ENCODE assay signal across 11 mouse cellular contexts in the genomic region with DNA sequence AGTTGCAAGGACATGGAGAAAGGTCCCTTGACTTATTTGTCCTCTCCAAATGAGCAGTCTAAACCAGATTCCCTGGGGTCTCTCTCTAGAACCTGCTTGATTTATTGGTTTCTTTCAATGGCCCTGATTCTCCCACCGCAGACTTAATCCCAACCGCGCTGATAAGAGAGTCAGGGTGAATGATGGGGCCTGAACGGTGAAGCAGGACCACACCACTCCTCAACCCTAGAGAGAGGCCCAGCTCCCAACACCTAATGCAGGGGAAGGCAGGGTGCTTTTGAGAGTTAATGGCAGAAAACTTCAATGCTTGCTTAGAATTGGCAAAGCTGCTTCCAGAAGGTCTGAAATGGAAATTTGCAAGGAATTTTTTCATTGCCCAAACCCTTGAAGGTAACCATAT. TPM values are rescaled to one million over a fixed set of nuclear protein-coding genes. Genes with fewer than 3 reads are reported as not detected.
DNase-seq lines count a peak whose midpoint lies in the region; ATAC-seq and TF ChIP-seq lines count a peak whose summit lies in the region.
"Had no signal": no experiment of that assay in that cellular context is flagged by ENCODE, and none has a peak within 500 bp of the region (broad histone marks: within the 10 kb centered on the region; RNA-seq: fewer than 3 reads in every experiment).

No protein-coding gene starts in this region.

- peaks cover 70% of the 10 kb centered on the region for H3K27me3 ChIP-seq in heart, embryonic 10.5 days (ENCODE audit: insufficient read depth, poor library complexity, severe bottlenecking)
- H3K27me3 ChIP-seq in thymus, adult 2 months (ENCODE audit: control insufficient read depth, insufficient read depth, low read length): no peaks in the 10 kb centered on the region
- peaks cover 57% of the 10 kb centered on the region for H3K27me3 ChIP-seq in liver, postnatal 0 days (ENCODE audit: insufficient read depth, low read length)

- TF ChIP-seq CTCF in thymus, adult 2 months (IDR thresholded peaks at IDR 0.05; ENCODE audit: borderline replicate concordance, control insufficient read depth, extremely low read depth, insufficient read depth, low read length, poor library complexity): no peak
- TF ChIP-seq CTCF in liver, postnatal 0 days (IDR thresholded peaks at IDR 0.05; ENCODE audit: low read depth): no peak

- WGBS in heart, embryonic 10.5 days: under 1% methylated on average over 4 of the region's 4 CpGs
- 80% methylated on average over 4 of the region's 4 CpGs for WGBS in thymus, adult 2 months
- 47% methylated on average over 4 of the region's 4 CpGs for WGBS in liver, postnatal 0 days (ENCODE audit: insufficient replicate concordance)

- no peak overlapping the region for H3K9ac ChIP-seq in liver, postnatal 0 days (replicated peaks)

- H3K4me3 ChIP-seq in heart, embryonic 10.5 days: peak overlapping the region; percentile 71; the same call in 1 of the 2 replicates
- 0 out of 2 replicates have a peak overlapping the region, but pooled peaks have one; percentile 14 for H3K4me3 ChIP-seq in thymus, adult 2 months (ENCODE audit: control insufficient read depth, insufficient read depth, low read length)
- H3K4me3 ChIP-seq in liver, postnatal 0 days (ENCODE audit: low read depth, low read length): no peak overlapping the region
- H3K4me3 ChIP-seq: layer of hippocampus, adult 2 months had no signal

- H3K27ac ChIP-seq in heart, embryonic 10.5 days: no peak overlapping the region
- 0 out of 2 replicates have a peak overlapping the region, but pooled peaks have one; percentile 31 for H3K27ac ChIP-seq in thymus, adult 2 months (ENCODE audit: control insufficient read depth, insufficient read depth, low read length)
- H3K27ac ChIP-seq in liver, postnatal 0 days (ENCODE audit: low read depth): no peak overlapping the region
- H3K27ac ChIP-seq: layer of hippocampus, adult 2 months had no signal

- no peak for TF ChIP-seq POLR2A in thymus, adult 2 months (IDR thresholded peaks at IDR 0.05; ENCODE audit: control insufficient read depth, extremely low read depth, insufficient read depth, low read length, poor library complexity)

- DNase-seq in heart, embryonic 10.5 days (ENCODE audit: low spot score): no peak
- no peak for DNase-seq in heart, adult 11 months
- no peak for DNase-seq in thymus, adult 2 months
- DNase-seq in thymus, postnatal 36 days: no peak
- DNase-seq in liver, postnatal 0 days: no peak
- no peak for DNase-seq in cerebellum, adult 8-10 months
- no peak for DNase-seq in cerebellum, postnatal 4 days (ENCODE audit: low spot score in 2 of 2)
- DNase-seq in urinary bladder, postnatal 36 days (ENCODE audit: low spot score in 2 of 2): no peak
- DNase-seq: gastrocnemius, postnatal 36 days had no signal

- H3K9me3 ChIP-seq in heart, embryonic 10.5 days: no peaks in the 10 kb centered on the region
- no peaks in the 10 kb centered on the region for H3K9me3 ChIP-seq in liver, postnatal 0 days (ENCODE audit: low read length)

- 0 out of 2 replicates have a peak, but pooled peaks cover 6% of the 10 kb centered on the region for H3K36me3 ChIP-seq in heart, embryonic 10.5 days
- peaks cover 16% of the 10 kb centered on the region for H3K36me3 ChIP-seq in thymus, adult 2 months (ENCODE audit: control insufficient read depth, insufficient read depth, low read length)
- H3K36me3 ChIP-seq in liver, postnatal 0 days (replicated peaks; ENCODE audit: insufficient read depth, low read length): no peaks in the 10 kb centered on the region

- no peak for TF ChIP-seq EP300 in liver, postnatal 0 days (IDR thresholded peaks at IDR 0.05; ENCODE audit: low read depth)

- H3K4me1 ChIP-seq in heart, embryonic 10.5 days: peaks cover 48% of the 10 kb centered on the region
- peaks cover 40% of the 10 kb centered on the region for H3K4me1 ChIP-seq in thymus, adult 2 months (replicated peaks; ENCODE audit: control insufficient read depth, insufficient read depth, low read length)
- H3K4me1 ChIP-seq in liver, postnatal 0 days (ENCODE audit: insufficient read depth): peaks cover 17% of the 10 kb centered on the region

- H3K4me2 ChIP-seq in liver, postnatal 0 days (ENCODE audit: low read depth, low read length): peak overlapping the region; percentile 97; the same call in 1 of the 2 replicates

- ATAC-seq in liver, postnatal 0 days: no peak
- ATAC-seq: lung, postnatal 0 days had no signal

RNA-seq across cellular contexts. Expression of gene 4930412O13Rik, which starts 5.8 kb away (rescaled TPM):
- polyA plus RNA-seq in heart, embryonic 10.5 days (2016; fragmentation: Nextera tagmentation; extraction: Ambion mirVana): 1.1 and 2.6 TPM in 2 replicates
- not detected in 2 replicates for polyA plus RNA-seq in thymus, adult 2 months (2012; rRNA removed)
- not detected in 2 replicates for polyA plus RNA-seq in liver, postnatal 0 days (2015; fragmentation: Nextera tagmentation; extraction: Ambion mirVana)
- polyA plus RNA-seq: lung, postnatal 0 days had no signal

RNA-seq across cellular contexts. Expression of gene 9230102O04Rik, which starts 14.1 kb away (rescaled TPM):
- polyA plus RNA-seq in heart, embryonic 10.5 days (2016; fragmentation: Nextera tagmentation; extraction: Ambion mirVana): 0.76 TPM in 1 of 2 replicates, not detected in the other
- not detected in 2 replicates for polyA plus RNA-seq in thymus, adult 2 months (2012; rRNA removed)
- not detected in 2 replicates for polyA plus RNA-seq in liver, postnatal 0 days (2015; fragmentation: Nextera tagmentation; extraction: Ambion mirVana)
- polyA plus RNA-seq: lung, postnatal 0 days had no signal

RNA-seq across cellular contexts. Expression of gene Gata3, which starts 14.6 kb away (rescaled TPM):
- polyA plus RNA-seq in heart, embryonic 10.5 days (2016; fragmentation: Nextera tagmentation; extraction: Ambion mirVana): 9.1 and 21.7 TPM in 2 replicates
- polyA plus RNA-seq in thymus, adult 2 months (2012; rRNA removed): 87.2 and 126 TPM in 2 replicates
- 1.1 and 1.3 TPM in 2 replicates for polyA plus RNA-seq in liver, postnatal 0 days (2015; fragmentation: Nextera tagmentation; extraction: Ambion mirVana)
